Mouse (Mus musculus) gastrocnemius, postnatal 36 days (tissue): Measurements from ENCODE around the gene Rassf4. TPM values are rescaled to one million over a fixed set of nuclear protein-coding genes. Genes with fewer than 3 reads are reported as not detected.

ENCODE experiments used
- DNase-seq, 2 experiments: peaks; one replicate each; pipeline ENCODE4 v3.0.0; 2022
- intact Hi-C: fragments of 180-260 bp; cut with DNase I; formaldehyde crosslinking; loops from one replicate; pipeline ENCODE4 v1.15.1; 2025
- long read RNA-seq, 2 experiments: library from polyadenylated mRNA; stranded (forward); transcript quantifications; one replicate each; pipeline ENCODE4 v2.0.0; 2021
- total RNA-seq, 2 experiments: library from RNA; stranded (reverse); gene quantifications; 2 replicates each; pipeline ENCODE4 v1.2.3; 2021

Rassf4 gene
- total RNA-seq: 1 to 10 TPM; 1.6 to 2.0 TPM
- long read RNA-seq, experiment 1, full-length matches to known transcripts: 1 of 1 reads
- long read RNA-seq, experiment 1, partial matches to known transcripts: 0 of 1 reads
- long read RNA-seq, experiment 1, other reads (novel, unspliced or antisense): 0 of 1 reads
- long read RNA-seq, experiment 2, partial matches to known transcripts: 0 of 1 reads
- long read RNA-seq, experiment 2, other reads (novel, unspliced or antisense): 1 of 1 reads

DNA sequence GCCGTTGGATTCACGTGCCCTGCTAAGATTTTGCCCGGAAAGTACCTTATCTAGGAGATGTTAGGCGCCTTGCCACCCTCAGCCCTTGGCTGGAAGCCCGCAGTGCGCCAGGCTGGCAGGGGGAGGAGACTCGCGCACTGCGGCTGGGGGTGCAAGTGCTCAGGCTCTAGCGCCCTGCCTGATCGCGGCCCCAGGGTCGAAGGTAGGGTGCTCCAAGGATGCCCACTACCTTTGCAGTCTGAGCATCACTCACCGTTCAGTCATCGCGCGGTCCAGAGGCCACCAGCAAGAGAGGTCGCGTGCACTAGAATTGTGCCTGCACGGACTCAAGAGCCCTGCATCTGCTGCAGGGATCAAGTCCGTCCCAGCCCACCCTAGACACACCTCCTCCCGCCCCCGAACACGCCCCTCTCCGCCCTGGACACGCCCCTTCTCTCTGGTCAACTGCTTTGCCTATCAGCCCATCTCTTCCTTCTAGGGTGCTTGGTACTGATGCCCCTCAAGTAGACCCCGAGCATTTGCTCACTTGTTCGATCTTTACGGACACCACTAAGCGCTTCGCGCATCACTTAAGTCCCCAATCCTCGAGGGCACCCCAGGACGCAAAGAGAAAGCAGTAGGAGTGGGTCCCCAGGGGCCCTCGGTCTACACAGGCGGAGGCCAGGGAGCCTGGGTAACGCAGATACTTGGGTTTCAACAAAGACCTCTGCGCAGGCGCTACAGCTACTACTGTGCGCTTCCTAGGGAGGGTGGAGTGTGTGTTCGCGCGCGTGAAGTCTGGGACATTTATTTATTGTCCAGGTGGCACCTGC, at the start of gene Rassf4:
TSS of gene Rassf4 (minus strand) at position 482 of the 812 bp plus-strand sequence.
- intact Hi-C loops: no loop called here
- DNase-seq: peak; percentile 82 to 85

- no peak for DNase-seq
- intact Hi-C loops: no loop called here
These were observed 45.2 kb upstream of the Rassf4 start for GRCm38 (mm10) chr6:116718920-116719319.

GRCm38 (mm10) chr6:116718361-116718760, 44.6 kb upstream of the Rassf4 start:
- intact Hi-C loops: no loop called here
- DNase-seq: no peak

- intact Hi-C loops: no loop called here
- DNase-seq: no peak
These were observed 44.1 kb upstream of the Rassf4 start for GRCm38 (mm10) chr6:116717851-116718250.

DNA sequence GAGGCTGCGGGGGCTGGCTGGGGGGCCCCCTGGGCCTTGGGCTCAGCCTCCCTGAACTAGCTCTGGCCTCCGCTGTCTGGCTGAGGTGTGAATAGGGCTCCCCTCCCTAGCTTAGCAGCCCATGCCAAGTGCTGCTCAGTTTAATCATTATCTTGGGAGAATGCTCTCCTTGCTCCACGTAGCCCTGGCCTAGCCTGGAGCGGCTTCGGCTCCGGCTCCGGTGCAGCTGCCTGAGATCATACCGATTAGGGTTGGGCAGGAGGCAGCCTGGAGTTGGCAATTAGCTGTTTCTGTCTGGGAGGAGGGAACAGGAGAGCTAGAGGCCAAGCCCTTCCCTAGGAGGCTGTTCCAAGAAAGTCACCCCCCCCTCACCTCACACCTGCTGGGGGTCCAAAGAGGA, 42.9 kb upstream of the Rassf4 start, which contains the start of gene Tmem72:
TSS of gene Tmem72 (minus strand) at position 248 of the 400 bp plus-strand sequence.
- no peak for DNase-seq
- intact Hi-C loops: no loop called here

- intact Hi-C loops: no loop called here
- DNase-seq: no peak
These were observed 41.4 kb upstream of the Rassf4 start for GRCm38 (mm10) chr6:116715166-116715565.

DNA sequence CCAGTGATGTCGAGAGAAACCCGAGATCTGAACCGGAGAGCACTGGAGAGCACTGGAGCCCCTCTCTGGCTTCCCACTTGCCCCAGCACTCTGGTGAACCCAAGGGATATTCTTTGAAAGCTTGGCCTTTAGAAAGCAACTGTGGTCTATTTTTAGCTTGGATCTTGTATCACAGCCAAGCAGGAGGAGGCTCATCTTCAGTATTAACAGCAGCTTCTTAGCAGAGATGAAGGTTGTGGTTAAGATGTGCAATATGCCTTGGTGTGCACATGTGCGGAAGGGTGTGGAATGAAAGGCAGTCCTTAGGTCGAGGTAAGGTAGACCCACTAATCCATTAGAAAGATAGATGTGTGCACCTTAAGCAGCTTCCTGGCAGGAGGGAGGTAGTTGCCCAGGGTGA, 40.8 kb upstream of the Rassf4 start:
- DNase-seq: no peak
- intact Hi-C loops: no loop called here

GRCm38 (mm10) chr6:116713966-116714365, 40.2 kb upstream of the Rassf4 start:
- intact Hi-C loops: no loop called here
- no peak for DNase-seq

DNA sequence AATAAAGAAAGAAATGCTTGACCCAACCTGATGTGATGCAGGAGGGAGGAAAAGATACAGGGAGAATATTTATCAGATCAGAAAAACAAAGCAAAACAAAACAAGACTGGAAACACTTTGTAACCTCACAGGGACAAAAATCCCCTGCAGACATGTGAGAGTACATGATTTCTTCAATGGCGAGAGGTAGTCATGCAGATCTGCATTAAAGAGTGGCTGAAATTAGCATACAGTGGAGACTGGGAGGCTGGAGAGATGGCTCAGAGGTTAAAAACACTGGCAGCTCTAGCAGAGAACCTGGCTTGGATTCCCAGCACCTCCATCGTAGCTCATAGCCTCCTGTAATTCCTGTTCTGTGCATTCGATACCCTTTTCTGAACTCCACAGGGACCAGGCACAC, 38.8 kb upstream of the Rassf4 start:
- intact Hi-C loops: no loop called here
- no peak for DNase-seq

GRCm38 (mm10) chr6:116712062-116712461, 38.3 kb upstream of the Rassf4 start:
- DNase-seq: no peak
- intact Hi-C loops: no loop called here

DNA sequence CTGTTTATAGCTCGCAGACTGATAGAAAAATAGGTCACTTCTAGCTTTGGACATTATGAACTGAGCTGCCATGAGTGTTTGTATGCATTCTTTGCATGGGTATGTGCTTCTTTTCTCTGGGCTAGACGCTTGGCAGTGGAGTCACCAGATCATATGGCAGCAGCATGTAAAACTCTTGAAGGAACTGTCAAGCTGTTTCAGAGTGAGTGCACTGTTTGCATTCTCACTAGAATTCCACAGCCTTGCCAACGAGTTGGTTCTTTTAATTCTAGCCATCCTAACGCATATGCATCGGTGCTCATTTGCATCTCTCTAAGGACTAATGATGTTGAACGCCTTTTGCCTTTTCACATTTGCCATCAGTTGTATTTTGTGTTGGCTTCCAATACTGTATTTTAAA, 30.6 kb upstream of the Rassf4 start:
- intact Hi-C loops: no loop called here
- no peak for DNase-seq

- intact Hi-C loops: no loop called here
These were observed 27.1 kb upstream of the Rassf4 start for GRCm38 (mm10) chr6:116700821-116701220.

GRCm38 (mm10) chr6:116697896-116698425, 24.2 kb upstream of the Rassf4 start:
- DNase-seq: no peak
- intact Hi-C loops: loop anchor here (5.0 kb wide), 1 partner anchor 46 kb away; the partner anchor contains the start of gene Depp1

More at GRCm38 (mm10) chr6:116700821-116701220, 27.1 kb upstream of the Rassf4 start:
- DNase-seq: no peak

- DNase-seq: no peak
- intact Hi-C loops: loop anchor here (5.0 kb wide), 1 partner anchor 45 kb away; the partner anchor contains the start of gene Depp1
These were observed 23.7 kb upstream of the Rassf4 start for GRCm38 (mm10) chr6:116697413-116697812.

DNA sequence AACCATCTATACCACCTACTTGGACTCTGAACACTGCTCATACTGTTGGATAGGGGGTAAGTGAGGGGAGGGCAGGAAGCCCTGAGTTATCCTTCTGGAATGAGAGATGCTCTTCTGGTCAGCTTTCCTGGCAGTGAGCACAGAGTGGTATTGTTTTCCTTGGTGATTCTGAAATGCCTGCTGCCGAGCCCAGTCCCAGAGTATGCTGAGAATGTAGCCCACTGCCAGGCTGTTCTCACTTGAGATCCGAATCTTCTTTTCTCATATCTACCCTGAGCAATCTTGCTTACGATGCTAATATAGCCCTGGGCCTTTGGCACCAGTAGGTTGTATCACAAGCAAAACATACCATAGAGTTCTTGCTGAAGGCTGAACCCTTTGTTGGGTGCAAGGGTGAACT, 20.6 kb upstream of the Rassf4 start:
- intact Hi-C loops: no loop called here

GRCm38 (mm10) chr6:116693639-116694038, 19.9 kb upstream of the Rassf4 start:
- intact Hi-C loops: no loop called here
- DNase-seq: no peak

More for the DNA sequence above, 20.6 kb upstream of the Rassf4 start:
- no peak for DNase-seq

DNA sequence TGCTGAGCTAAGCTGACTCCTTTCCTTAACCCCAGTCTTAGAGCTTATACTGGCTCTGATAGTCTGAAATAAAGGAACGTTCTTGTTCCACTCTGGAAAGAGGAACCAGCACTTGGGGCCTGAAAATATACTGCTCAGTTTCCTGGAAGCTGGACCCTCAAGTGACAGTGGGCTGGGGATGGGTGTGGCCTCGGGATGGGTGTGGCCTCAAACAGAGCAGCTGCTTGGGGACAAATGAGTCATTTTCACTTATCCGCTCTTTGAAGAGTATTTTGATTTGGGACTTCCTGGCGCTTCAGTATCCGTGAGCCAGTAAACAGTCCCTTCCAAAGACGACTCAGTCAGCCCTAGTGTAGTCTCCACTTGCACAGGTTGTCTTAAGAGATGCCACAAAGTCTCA, 8.6 kb upstream of the Rassf4 start:
- DNase-seq: no peak
- intact Hi-C loops: no loop called here

DNA sequence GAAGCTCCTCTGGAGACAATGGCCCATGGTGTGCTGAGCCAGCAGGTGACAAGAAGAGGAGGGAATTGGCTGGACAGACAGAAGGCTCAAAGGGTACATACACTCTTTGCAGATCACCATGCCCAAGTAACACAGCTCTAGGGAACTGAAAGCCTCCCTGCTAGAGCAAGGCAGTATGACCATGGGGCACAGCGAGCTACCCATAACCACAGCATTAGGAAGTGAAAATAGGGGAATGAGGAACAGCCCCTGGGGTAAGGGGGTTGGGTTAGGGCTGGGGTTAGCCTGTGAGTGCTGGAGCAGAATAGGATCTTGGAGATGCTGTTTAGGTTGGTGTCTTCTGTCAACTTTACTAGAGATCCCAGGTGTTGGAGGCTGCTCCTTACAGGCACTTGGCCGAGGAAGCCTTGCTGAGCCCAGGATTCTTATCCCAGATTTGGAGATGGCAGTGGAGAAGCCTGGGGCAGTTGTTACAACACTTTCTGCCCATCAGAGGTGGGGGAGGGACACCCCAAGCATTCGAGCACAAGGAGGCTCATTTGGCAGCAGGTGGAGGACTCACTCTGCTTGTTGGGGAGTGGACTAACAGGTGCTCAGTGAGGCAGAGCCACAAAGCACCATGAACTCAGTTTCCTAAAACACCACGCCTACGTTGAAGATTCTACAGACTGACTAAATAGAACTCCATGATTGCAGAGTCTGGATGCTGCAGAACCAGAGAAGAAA, 6.0 kb upstream of the Rassf4 start:
- intact Hi-C loops: no loop called here
- DNase-seq: no peak

GRCm38 (mm10) chr6:116677321-116677720, 3.6 kb upstream of the Rassf4 start:
- no peak for DNase-seq
- intact Hi-C loops: no loop called here

GRCm38 (mm10) chr6:116676355-116676913, 2.7 kb upstream of the Rassf4 start:
- intact Hi-C loops: no loop called here
- no peak for DNase-seq
